Mouse (Mus musculus) limb, embryonic 14.5 days (tissue): Measurements from ENCODE around the gene Xcl1. TPM values are rescaled to one million over a fixed set of nuclear protein-coding genes. Genes with fewer than 3 reads are reported as not detected.

Source experiments
- ATAC-seq: fragments of 200-750 bp; cut with Nextera tagmentation; 2 replicates; pipeline ENCODE4 v1.8.0; 2017; ENCODE audit warnings: low read depth, moderate number of reproducible peaks, moderate TSS enrichment; ENCODE audit not compliant: low FRiP score
- DNase-seq: peaks from one replicate; pipeline ENCODE4 v3.0.0-alpha.2; 2015; ENCODE audit warnings: low spot score
- H3K27ac ChIP-seq: fragments of 300-500 bp; sonication (generic); replicated peaks from 2 replicates; pipeline ENCODE4 v1.5.1; 2014; ENCODE audit warnings: low read depth, mild to moderate bottlenecking, low read length, moderate library complexity, mixed read lengths
- H3K27me3 ChIP-seq: fragments of 300-500 bp; sonication (generic); 2 replicates; pipeline ENCODE4 v1.6.1; 2014; ENCODE audit warnings: low read length, mixed read lengths; ENCODE audit not compliant: control insufficient read depth, insufficient read depth
- H3K36me3 ChIP-seq: fragments of 300-500 bp; sonication (generic); 2 replicates; pipeline ENCODE4 v1.6.1; 2014; ENCODE audit warnings: mild to moderate bottlenecking, low read length, moderate library complexity, mixed read lengths; ENCODE audit not compliant: control insufficient read depth, insufficient read depth
- H3K4me1 ChIP-seq: fragments of 300-500 bp; sonication (generic); 2 replicates; pipeline ENCODE4 v1.6.1; 2014; ENCODE audit warnings: antibody characterized with exemption, low read length, mixed read lengths; ENCODE audit not compliant: control insufficient read depth, insufficient read depth
- H3K4me2 ChIP-seq: fragments of 300-500 bp; sonication (generic); replicated peaks from 2 replicates; pipeline ENCODE4 v1.6.1; 2014; ENCODE audit warnings: low read depth, mild to moderate bottlenecking, low read length, moderate library complexity; ENCODE audit not compliant: severe bottlenecking
- H3K4me3 ChIP-seq: fragments of 300-500 bp; sonication (generic); replicated peaks from 2 replicates; pipeline ENCODE4 v1.5.1; 2014; ENCODE audit warnings: low read length
- H3K9ac ChIP-seq: fragments of 300-500 bp; sonication (generic); 2 replicates; pipeline ENCODE4 v1.6.1; 2014; ENCODE audit warnings: mild to moderate bottlenecking, low read depth, low read length, moderate library complexity; ENCODE audit not compliant: severe bottlenecking
- H3K9me3 ChIP-seq: fragments of 300-500 bp; sonication (generic); 2 replicates; pipeline ENCODE4 v1.6.1; 2016; ENCODE audit warnings: low read length; ENCODE audit not compliant: control insufficient read depth
- POLR2A ChIP-seq: fragments of 200-500 bp; IDR thresholded peaks from 2 replicates; pipeline ENCODE4 v1.8.0; 2012; ENCODE audit warnings: inconsistent platforms, mild to moderate bottlenecking, moderate library complexity, borderline replicate concordance; ENCODE audit not compliant: insufficient read depth, insufficient read length; ENCODE audit errors: extremely low read depth
- WGBS: fragments of 180-500 bp; shearing (Covaris S2); extraction: QIAGEN DNeasy Blood & Tissue Kit; methylation state at CpG from one replicate; pipeline ENCODE4 v1.1.7; 2014; 5-methylcytosine and 5-hydroxymethylcytosine counted together
- polyA plus RNA-seq, 2 experiments: library from polyadenylated mRNA; depleted of rRNA in 1 of 2; stranded (reverse) in 1 of 2; unstranded in 1 of 2; fragments of >200 nt; fragmentation: Nextera tagmentation in 1 of 2; extraction: Ambion mirVana in 1 of 2; gene quantifications; 2 replicates each; pipeline versions ENCODE4 v1.2.1 to v1.2.3; 2012 to 2014

Xcl1 gene
- polyA plus RNA-seq, 2 experiments = not detected

DNA sequence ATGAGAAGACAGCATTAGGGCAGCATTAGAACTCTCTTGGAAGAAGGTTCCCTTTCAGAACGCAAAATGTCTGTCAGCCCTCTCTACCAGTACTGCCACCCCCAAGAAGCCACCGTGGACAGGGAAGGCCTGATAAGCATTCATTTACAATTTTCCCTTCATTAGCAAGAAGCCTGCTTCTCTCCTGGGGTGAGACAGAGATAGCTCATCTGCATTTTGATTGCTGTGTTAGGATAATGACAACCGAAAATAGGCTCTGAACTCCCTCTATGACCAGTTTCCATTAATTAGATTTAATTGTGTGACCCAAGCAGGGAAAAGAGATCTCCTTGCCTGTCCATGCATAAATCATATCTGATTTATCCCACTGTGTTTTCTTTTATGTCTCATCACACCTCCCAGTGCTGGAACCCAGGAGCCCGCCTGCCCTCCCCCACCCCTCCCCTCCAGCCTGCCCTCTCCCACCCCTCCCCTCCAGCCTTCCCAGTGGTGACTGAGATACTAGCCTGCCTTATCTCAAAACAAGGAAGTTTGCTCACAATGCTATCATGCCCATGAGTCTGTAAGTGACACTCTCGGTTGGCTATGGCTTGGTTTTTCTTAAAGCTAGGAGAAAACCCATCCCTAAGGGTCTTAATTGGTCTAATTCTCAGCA is 38.0 kb downstream of the Xcl1 start:
- no peak for TF ChIP-seq POLR2A
- Histone ChIP-seq H3K4me2 (no peak overlapping the region), H3K4me1 (no peaks in the 10 kb centered on the region), H3K9me3 (no peaks in the 10 kb centered on the region), H3K4me3 (no peak overlapping the region), H3K27me3 (no peaks in the 10 kb centered on the region), H3K36me3 (no peaks in the 10 kb centered on the region), H3K27ac (no peak overlapping the region), H3K9ac (no peak overlapping the region)
- WGBS = 45% methylated on average over 5 of the region's 5 CpGs
- no peak for ATAC-seq
- DNase-seq = no peak

DNA sequence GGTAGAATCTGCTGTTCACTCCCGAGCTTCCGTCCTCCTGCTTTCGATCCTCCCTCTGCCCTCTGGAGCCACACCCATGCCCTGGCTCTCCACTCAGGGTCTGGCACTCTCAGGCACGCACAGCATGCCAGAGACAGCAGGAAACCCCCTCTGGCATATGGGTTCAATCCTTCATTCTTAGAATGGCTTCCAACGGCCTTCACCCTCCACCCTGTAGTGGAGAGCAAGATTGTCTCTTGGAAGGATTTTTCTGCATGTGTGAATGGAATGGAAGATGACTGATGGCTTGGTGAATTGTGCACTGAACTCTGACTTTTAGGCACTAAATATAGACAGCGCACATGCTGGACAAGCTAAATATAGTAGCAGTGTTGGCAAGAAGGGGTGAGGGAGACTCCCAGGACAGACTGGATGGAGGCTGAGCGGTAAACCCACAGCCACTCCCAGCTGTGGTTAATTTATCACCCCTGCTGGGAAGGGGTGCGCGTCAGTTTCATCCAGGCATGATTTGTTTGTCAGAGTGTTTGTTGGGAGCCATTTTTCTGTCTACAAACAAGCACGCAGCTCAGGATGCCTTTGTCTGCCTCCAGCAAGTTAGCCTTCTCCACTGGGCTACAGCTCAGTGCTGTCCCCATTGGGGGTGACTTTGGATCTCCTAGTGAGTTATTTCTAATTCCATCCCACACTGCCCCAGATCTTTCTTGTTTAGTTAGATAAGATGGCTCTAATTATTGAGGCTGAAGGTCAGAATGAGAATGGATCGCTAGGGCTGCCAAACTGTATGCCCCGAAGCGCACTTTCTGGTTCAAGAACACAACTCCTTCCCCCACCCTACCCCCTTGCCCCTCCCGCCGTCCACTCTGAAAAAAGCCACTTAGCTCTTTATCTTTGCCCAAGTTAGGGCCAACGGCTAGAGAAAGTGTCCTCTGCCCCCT is 38.8 kb downstream of the Xcl1 start:
- TF ChIP-seq POLR2A = no peak
- no peak overlapping the region for H3K27ac ChIP-seq
- H3K9me3 ChIP-seq = no peaks in the 10 kb centered on the region
- no peak overlapping the region for H3K9ac ChIP-seq
- H3K27me3 ChIP-seq = no peaks in the 10 kb centered on the region
- DNase-seq (no peak), ATAC-seq (no peak)
- H3K4me3 ChIP-seq = no peak overlapping the region
- 55% methylated on average over 16 of the region's 16 CpGs for WGBS
- no peak overlapping the region for H3K4me2 ChIP-seq
- no peaks in the 10 kb centered on the region for H3K4me1 ChIP-seq
- H3K36me3 ChIP-seq = no peaks in the 10 kb centered on the region

- DNase-seq = no peak
- ATAC-seq = no peak
- no peak overlapping the region for H3K9ac ChIP-seq
- H3K36me3 ChIP-seq = no peaks in the 10 kb centered on the region
- no peak overlapping the region for H3K27ac ChIP-seq
- no peaks in the 10 kb centered on the region for H3K27me3 ChIP-seq
- H3K9me3 ChIP-seq = no peaks in the 10 kb centered on the region
- H3K4me2 ChIP-seq = no peak overlapping the region
- TF ChIP-seq POLR2A = no peak
- no peak overlapping the region for H3K4me3 ChIP-seq
- WGBS = 61% methylated on average over 2 of the region's 2 CpGs
- no peaks in the 10 kb centered on the region for H3K4me1 ChIP-seq
Measured at GRCm38 (mm10) chr1:164895806-164896205, 39.5 kb downstream of the Xcl1 start.

GRCm38 (mm10) chr1:164890366-164890765 is 45.0 kb downstream of the Xcl1 start:
- H3K4me1 ChIP-seq = no peaks in the 10 kb centered on the region
- DNase-seq (no peak), ATAC-seq (no peak)
- no peak overlapping the region for H3K27ac ChIP-seq
- H3K36me3 ChIP-seq = no peaks in the 10 kb centered on the region
- H3K9me3 ChIP-seq = no peaks in the 10 kb centered on the region
- H3K27me3 ChIP-seq = no peaks in the 10 kb centered on the region
- 71% methylated on average over 4 of the region's 4 CpGs for WGBS
- H3K9ac ChIP-seq = no peak overlapping the region
- no peak overlapping the region for H3K4me2 ChIP-seq
- no peak overlapping the region for H3K4me3 ChIP-seq
- TF ChIP-seq POLR2A = no peak

GRCm38 (mm10) chr1:164888563-164888962 is 46.8 kb downstream of the Xcl1 start:
- no peak overlapping the region for H3K27ac ChIP-seq
- WGBS = 57% methylated on average over 6 of the region's 6 CpGs
- H3K4me1 ChIP-seq = no peaks in the 10 kb centered on the region
- H3K27me3 ChIP-seq = no peaks in the 10 kb centered on the region
- no peak overlapping the region for H3K4me2 ChIP-seq
- H3K4me3 ChIP-seq = no peak overlapping the region
- H3K36me3 ChIP-seq = no peaks in the 10 kb centered on the region
- DNase-seq (no peak), ATAC-seq (no peak)
- H3K9ac ChIP-seq = no peak overlapping the region
- no peaks in the 10 kb centered on the region for H3K9me3 ChIP-seq
- no peak for TF ChIP-seq POLR2A
